Mouse (Mus musculus): ENCODE results near the gene Olfr1016.

- TF ChIP-seq CTCF (IDR thresholded peaks at IDR 0.05; ENCODE audit: extremely low read depth, insufficient read length, insufficient replicate concordance, low read depth, low read length) (no peak), POLR2A (IDR thresholded peaks at IDR 0.05; ENCODE audit: low read depth, low read length) (no peak)
These were observed 20.6 kb downstream of the Olfr1016 start, which contains the start of gene Olfr1015 for GRCm38 (mm10) chr2:85781717-85782116.

Measured in small intestine, adult 2 months (tissue).